Mouse (Mus musculus): ENCODE data around the gene Skint8. TPM values are rescaled to one million over a fixed set of nuclear protein-coding genes. Genes with fewer than 3 reads are reported as not detected.

The Skint8 gene
- not detected for total RNA-seq (2023)

GRCm38 (mm10) chr4:111919092-111919491 lies at the start of gene Skint8:
Gene Skint8, plus strand, starts transcription at chr4:111919392.

GRCm38 (mm10) chr4:111902775-111903174 lies 16.4 kb upstream of the Skint8 start, which contains the start of gene Slc5a9:
Gene Slc5a9, minus strand, starts transcription at chr4:111902918.

GRCm38 (mm10) chr4:111972623-111973022 lies 53.4 kb downstream of the Skint8 start, which contains the start of gene Skint7:
Gene Skint7, plus strand, starts transcription at chr4:111972923.

Other genes starting within 250 kb of the Skint8 start
- gene Spata6, start 199.4 kb upstream of the Skint8 start, total RNA-seq (2023), result 10 to 100 TPM; 39.0 to 42.3 TPM
- gene Slc5a9, start 16.5 kb upstream of the Skint8 start, total RNA-seq (2023), result under 1 TPM in 1 of 2 experiments, not detected in 1; 0.29 TPM
- gene Skint7, start 53.5 kb downstream of the Skint8 start, total RNA-seq (2023), result not detected
- not detected for gene Skint1, start 86.9 kb downstream of the Skint8 start, total RNA-seq (2023)
- not detected for gene Skint4, start 152.6 kb downstream of the Skint8 start, total RNA-seq (2023)